Mouse (Mus musculus) kidney, embryonic 14.5 days (tissue): ENCODE results near the gene Slc19a1. TPM values are rescaled to one million over a fixed set of nuclear protein-coding genes. Genes with fewer than 3 reads are reported as not detected.

Experiments
- ATAC-seq: fragments of 200-750 bp; cut with Nextera tagmentation; 2 replicates; pipeline ENCODE4 v1.8.0; 2017; ENCODE audit warnings: moderate number of reproducible peaks, mild to moderate bottlenecking, moderate TSS enrichment, moderate library complexity; ENCODE audit not compliant: low FRiP score, low TSS enrichment
- H3K27ac ChIP-seq: fragments of 300-500 bp; sonication (generic); 2 replicates; pipeline ENCODE4 v1.5.1; 2014; ENCODE audit warnings: low read depth, mild to moderate bottlenecking, low read length, moderate library complexity, mixed read lengths
- H3K27me3 ChIP-seq: fragments of 300-500 bp; sonication (generic); 2 replicates; pipeline ENCODE4 v1.6.1; 2014; ENCODE audit warnings: mild to moderate bottlenecking, low read length; ENCODE audit not compliant: control insufficient read depth, insufficient read depth
- H3K36me3 ChIP-seq: fragments of 300-500 bp; sonication (generic); 2 replicates; pipeline ENCODE4 v1.6.1; 2014; ENCODE audit warnings: low read length, mixed read lengths; ENCODE audit not compliant: control insufficient read depth, insufficient read depth
- H3K4me1 ChIP-seq: fragments of 300-500 bp; sonication (generic); 2 replicates; pipeline ENCODE4 v1.6.1; 2014; ENCODE audit warnings: low read length, mixed read lengths; ENCODE audit not compliant: control insufficient read depth, insufficient read depth
- H3K4me2 ChIP-seq: fragments of 300-500 bp; sonication (generic); replicated peaks from 2 replicates; pipeline ENCODE4 v1.6.1; 2014; ENCODE audit warnings: low read depth, mild to moderate bottlenecking, low read length
- H3K4me3 ChIP-seq: fragments of 300-500 bp; sonication (generic); 2 replicates; pipeline ENCODE4 v1.5.1; 2014; ENCODE audit warnings: mild to moderate bottlenecking, low read length
- H3K9ac ChIP-seq: fragments of 300-500 bp; sonication (generic); 2 replicates; pipeline ENCODE4 v1.6.1; 2014; ENCODE audit warnings: low read depth, mild to moderate bottlenecking, low read length, moderate library complexity
- H3K9me3 ChIP-seq: fragments of 300-500 bp; sonication (generic); 2 replicates; pipeline ENCODE4 v1.6.1; 2016; ENCODE audit warnings: low read length; ENCODE audit not compliant: control insufficient read depth
- WGBS: fragments of 180-500 bp; shearing (Covaris S2); extraction: QIAGEN DNeasy Blood & Tissue Kit; methylation state at CpG from one replicate; pipeline ENCODE4 v1.1.7; 2014; 5-methylcytosine and 5-hydroxymethylcytosine counted together
- polyA plus RNA-seq: library from polyadenylated mRNA; unstranded; fragments of >200 nt; fragmentation: Nextera tagmentation; extraction: Ambion mirVana; gene quantifications from 2 replicates; pipeline ENCODE4 v1.2.1, GENCODE M21; 2014

Slc19a1 gene
- polyA plus RNA-seq, 1 experiment from 2014 or later, result 40.9 TPM

DNA sequence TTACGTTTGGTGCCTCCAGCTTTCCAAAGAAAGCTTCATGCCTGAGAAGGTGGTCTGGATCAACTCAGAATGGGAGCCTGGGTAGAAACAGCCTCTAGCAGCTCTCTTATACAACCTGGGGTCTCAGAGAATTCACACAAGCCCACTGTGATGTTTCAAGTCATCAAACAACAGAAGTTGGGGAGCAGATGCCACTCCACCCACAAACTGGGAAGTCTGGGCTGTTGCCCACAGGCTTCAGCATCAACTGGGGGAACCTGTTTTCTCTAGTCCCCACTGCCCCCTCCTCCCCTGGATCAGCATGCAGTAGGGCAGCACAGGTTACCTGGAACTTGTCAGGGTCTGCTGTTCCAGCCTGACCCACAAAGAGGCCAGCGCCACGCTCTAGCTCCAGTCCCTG is 63.6 kb downstream of the Slc19a1 start:
- ATAC-seq, result no peak
- Histone ChIP-seq H3K27ac (no peak overlapping the region), H3K4me1 (peaks cover 3% of the 10 kb centered on the region; the same call in 1 of the 2 replicates), H3K4me3 (no peak overlapping the region), H3K9ac (no peak overlapping the region), H3K27me3 (no peaks in the 10 kb centered on the region), H3K9me3 (no peaks in the 10 kb centered on the region; the same call in 1 of the 2 replicates), H3K4me2 (no peak overlapping the region), H3K36me3 (peaks cover 18% of the 10 kb centered on the region; the same call in 1 of the 2 replicates)
- 94% methylated on average over 3 of the region's 3 CpGs for WGBS

DNA sequence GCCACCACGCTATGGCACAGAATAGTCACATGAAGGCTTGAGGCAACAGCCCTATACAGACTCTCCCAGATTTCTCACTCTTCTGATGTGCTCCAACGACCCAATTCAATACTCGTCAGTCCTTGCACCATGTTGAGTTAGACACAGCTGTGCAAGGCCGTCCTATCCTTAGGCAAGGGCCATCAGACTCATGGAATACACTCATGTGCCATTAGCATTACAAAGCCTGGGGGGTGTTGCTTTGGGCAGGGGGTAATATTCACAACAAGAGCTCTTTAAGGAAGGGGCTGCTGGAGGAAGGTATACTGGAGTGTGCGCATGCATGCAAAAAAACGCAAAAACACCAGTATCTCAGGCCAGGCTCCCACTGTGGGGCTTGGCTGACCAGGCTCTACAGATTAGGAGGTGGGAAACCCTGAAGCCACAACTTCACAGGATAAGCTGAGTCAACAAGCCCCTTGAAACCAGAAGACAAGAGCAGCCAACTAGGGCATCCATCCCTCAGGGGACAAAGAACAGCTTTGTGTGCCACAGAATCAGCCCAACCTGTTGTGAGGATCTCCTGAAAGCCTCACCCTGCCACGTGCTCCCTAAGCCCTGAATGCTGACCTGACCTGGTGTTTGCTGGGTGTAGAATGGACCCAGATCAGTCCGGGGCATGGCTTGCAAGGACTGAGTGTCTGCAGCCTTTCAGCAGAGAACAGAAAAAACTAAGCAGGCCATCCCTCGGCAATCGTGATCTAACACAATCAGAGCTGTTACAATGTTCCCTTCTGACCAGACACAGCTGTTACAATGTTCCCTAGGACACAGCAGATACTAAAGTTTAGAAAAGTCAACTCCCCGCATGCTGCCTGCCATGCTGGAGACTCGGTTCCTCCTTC is 65.2 kb downstream of the Slc19a1 start:
- H3K36me3 ChIP-seq, result peaks cover 13% of the 10 kb centered on the region; the same call in 1 of the 2 replicates
- no peak for ATAC-seq

DNA sequence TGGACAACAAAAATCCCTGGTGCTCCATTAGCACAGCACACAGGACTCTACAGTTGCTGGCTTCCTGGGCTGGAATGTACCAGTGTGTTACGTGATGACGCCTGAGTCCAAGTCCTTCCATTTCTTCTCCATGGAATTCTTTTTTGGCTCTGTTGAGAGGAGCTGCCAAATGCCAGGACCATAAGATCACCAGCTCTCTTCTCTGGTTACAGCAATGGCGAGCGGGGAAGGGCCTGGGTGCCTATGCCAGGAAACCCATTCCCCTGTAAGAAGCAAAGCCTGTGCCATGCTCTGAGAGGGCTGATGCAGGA is 65.8 kb downstream of the Slc19a1 start:
- Histone ChIP-seq H3K9me3 (no peaks in the 10 kb centered on the region; the same call in 1 of the 2 replicates), H3K36me3 (peaks cover 13% of the 10 kb centered on the region; the same call in 1 of the 2 replicates), H3K9ac (no peak overlapping the region), H3K4me1 (peaks cover 3% of the 10 kb centered on the region; the same call in 1 of the 2 replicates), H3K27ac (peak overlapping the region; percentile 19; the same call in 1 of the 2 replicates), H3K4me2 (no peak overlapping the region), H3K27me3 (no peaks in the 10 kb centered on the region), H3K4me3 (no peak overlapping the region)
- no peak for ATAC-seq
- WGBS, result 89% methylated on average over 4 of the region's 4 CpGs

More for the DNA sequence above, 65.2 kb downstream of the Slc19a1 start:
- H3K4me2 ChIP-seq, result no peak overlapping the region
- H3K9me3 ChIP-seq, result no peaks in the 10 kb centered on the region; the same call in 1 of the 2 replicates
- WGBS, result 64% methylated on average over 12 of the region's 12 CpGs
- no peak overlapping the region for H3K4me3 ChIP-seq
- no peaks in the 10 kb centered on the region for H3K27me3 ChIP-seq
- H3K27ac ChIP-seq, result peak overlapping the region; percentile 19
- peaks cover 3% of the 10 kb centered on the region; the same call in 1 of the 2 replicates for H3K4me1 ChIP-seq
- H3K9ac ChIP-seq, result no peak overlapping the region

DNA sequence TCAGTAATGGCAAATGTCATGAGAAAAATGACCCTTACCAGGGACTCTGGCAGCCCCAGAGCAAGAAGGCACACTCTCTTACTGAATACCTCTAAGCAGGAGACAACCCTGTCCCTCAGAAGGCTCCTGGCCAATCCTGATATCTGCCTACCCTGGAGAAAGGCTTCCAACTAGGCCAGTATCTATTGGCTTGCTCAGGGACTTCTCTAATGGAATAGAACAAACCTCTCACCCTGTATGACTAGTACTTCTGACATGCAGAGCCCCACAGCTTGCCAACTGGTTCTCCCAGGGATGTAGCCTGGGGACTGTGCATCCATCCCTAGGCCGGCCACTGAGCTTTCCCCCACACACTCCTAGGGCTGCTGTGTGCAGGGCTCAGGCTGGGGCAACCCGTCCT is 66.6 kb downstream of the Slc19a1 start:
- WGBS, result 83% methylated on average over 2 of the region's 2 CpGs
- ATAC-seq, result no peak
- peaks cover 12% of the 10 kb centered on the region; the same call in 1 of the 2 replicates for H3K36me3 ChIP-seq
- no peak overlapping the region for H3K4me2 ChIP-seq
- no peak overlapping the region for H3K4me3 ChIP-seq
- H3K4me1 ChIP-seq, result peaks cover 3% of the 10 kb centered on the region; the same call in 1 of the 2 replicates
- no peak overlapping the region for H3K27ac ChIP-seq
- H3K9me3 ChIP-seq, result no peaks in the 10 kb centered on the region
- H3K9ac ChIP-seq, result no peak overlapping the region
- no peaks in the 10 kb centered on the region for H3K27me3 ChIP-seq

DNA sequence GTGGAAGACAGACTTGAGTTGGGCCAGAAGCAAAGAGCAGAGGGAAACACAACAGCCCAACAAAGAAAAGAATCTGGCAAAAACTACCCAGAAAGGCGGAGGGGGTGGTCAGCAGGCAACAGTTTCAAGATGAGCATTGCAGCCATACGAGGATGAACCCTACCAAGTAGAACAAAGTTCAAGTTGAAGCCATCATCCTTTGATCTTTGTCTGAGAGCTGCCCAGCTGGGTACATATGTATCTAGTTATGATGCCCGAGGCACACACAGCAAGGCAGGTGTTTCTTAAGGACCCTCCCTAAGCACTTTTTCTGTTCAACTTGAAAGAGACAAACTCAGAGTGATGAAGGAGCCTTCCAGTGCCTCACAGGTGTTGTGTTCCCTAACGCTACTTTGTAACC is 67.7 kb downstream of the Slc19a1 start:
- Histone ChIP-seq H3K27ac (no peak overlapping the region), H3K4me3 (no peak overlapping the region), H3K36me3 (peaks cover 9% of the 10 kb centered on the region; the same call in 1 of the 2 replicates), H3K4me2 (no peak overlapping the region), H3K27me3 (no peaks in the 10 kb centered on the region), H3K9me3 (no peaks in the 10 kb centered on the region), H3K9ac (no peak overlapping the region), H3K4me1 (peaks cover 6% of the 10 kb centered on the region; the same call in 1 of the 2 replicates)
- WGBS, result 83% methylated on average over 4 of the region's 4 CpGs
- ATAC-seq, result no peak

DNA sequence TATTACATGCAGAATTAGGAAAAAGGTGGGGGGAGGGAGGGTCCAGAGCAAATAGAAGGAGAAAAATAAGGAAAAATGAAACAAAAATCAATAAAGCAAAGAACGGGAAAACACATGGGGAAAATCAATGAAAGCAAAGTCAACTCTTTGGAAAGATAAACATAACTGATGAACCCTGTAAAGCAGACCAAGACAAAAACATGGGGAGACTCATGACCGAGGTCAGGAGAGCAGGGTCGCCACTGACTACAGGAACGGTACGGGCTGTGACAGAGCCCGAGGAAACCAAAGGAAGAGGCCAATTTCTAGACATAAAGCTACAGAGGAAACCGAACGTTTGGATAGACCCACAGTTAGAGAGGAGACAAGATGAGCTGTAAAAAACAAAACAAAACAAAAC is 71.6 kb downstream of the Slc19a1 start:
- Histone ChIP-seq H3K27ac (no peak overlapping the region), H3K4me1 (0 out of 2 replicates have a peak, but pooled peaks cover 2% of the 10 kb centered on the region), H3K9me3 (no peaks in the 10 kb centered on the region), H3K36me3 (no peaks in the 10 kb centered on the region), H3K27me3 (no peaks in the 10 kb centered on the region), H3K4me2 (no peak overlapping the region), H3K9ac (no peak overlapping the region), H3K4me3 (no peak overlapping the region)
- ATAC-seq, result no peak
- 35% methylated on average over 8 of the region's 8 CpGs for WGBS

DNA sequence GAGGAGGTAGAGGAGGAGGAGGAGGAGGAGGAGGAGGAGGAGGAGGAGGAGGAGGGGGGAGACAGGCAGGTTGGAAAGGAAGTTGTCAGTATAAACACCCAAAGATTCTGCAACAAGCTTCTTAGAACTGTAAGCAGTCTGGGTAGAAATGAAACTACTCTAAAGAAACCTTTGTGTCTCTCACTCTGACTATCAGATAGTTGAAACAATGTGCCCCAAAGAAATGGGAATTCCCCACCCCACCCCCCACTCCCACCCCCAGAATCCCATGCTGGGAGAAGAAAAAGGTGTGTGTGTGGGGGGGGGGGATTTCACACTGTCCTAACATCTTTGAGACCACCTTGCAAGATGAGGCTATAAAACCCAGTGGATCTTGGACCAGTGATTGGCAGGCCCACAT is 72.3 kb downstream of the Slc19a1 start:
- H3K4me3 ChIP-seq, result no peak overlapping the region
- H3K4me1 ChIP-seq, result 0 out of 2 replicates have a peak, but pooled peaks cover 2% of the 10 kb centered on the region
- no peak overlapping the region for H3K9ac ChIP-seq
- H3K9me3 ChIP-seq, result no peaks in the 10 kb centered on the region
- H3K27me3 ChIP-seq, result no peaks in the 10 kb centered on the region
- no peak overlapping the region for H3K27ac ChIP-seq
- no peak overlapping the region for H3K4me2 ChIP-seq
- ATAC-seq, result no peak
- H3K36me3 ChIP-seq, result no peaks in the 10 kb centered on the region

DNA sequence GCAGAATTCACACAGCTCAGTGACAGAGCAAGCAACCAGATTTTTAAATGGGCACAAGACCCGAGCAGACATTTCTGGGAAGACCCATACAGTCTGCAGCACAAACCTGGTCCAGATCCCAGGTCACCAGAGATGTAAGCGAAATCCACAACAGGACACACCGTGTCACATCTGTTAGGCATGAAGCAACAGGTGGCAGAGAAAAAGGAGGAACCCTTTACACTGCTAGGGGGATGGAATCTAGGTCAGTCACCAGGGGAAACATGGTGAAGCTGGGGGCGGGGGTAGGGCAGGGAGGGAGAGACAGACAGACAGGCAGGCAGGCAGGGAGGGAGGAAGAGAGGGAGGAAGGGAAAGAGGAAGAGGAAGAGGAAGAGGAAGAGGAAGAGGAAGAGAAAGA is 76.1 kb downstream of the Slc19a1 start:
- Histone ChIP-seq H3K36me3 (no peaks in the 10 kb centered on the region), H3K4me2 (no peak overlapping the region), H3K9me3 (no peaks in the 10 kb centered on the region), H3K27me3 (no peaks in the 10 kb centered on the region), H3K27ac (0 out of 2 replicates have a peak overlapping the region, but pooled peaks have one; percentile 17), H3K4me3 (no peak overlapping the region), H3K4me1 (peaks cover 19% of the 10 kb centered on the region), H3K9ac (no peak overlapping the region)
- WGBS, result 86% methylated on average over 4 of the region's 4 CpGs
- no peak for ATAC-seq

DNA sequence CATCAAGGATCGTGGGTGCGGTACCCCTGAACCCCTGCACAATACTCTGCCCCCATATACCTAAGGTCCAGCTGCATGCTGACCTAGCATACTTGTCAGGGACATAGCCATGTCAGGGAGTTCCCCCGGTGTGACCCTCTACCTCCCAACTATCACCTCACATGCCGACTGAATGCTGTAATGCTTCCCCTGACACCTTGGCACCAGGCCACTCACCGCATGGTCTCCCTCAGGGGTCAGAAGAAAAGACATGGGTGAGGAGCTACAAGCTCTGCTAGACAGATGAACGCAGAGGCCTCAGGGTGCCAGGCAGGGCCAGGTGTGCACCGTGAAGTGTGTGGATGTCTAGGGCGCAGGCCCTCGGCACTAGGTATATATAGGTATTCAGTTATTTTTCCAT is 78.0 kb downstream of the Slc19a1 start:
- Histone ChIP-seq H3K9me3 (no peaks in the 10 kb centered on the region), H3K36me3 (no peaks in the 10 kb centered on the region), H3K4me1 (peaks cover 31% of the 10 kb centered on the region), H3K9ac (no peak overlapping the region), H3K4me3 (no peak overlapping the region), H3K27ac (peak overlapping the region; percentile 57; the same call in 1 of the 2 replicates), H3K4me2 (no peak overlapping the region), H3K27me3 (no peaks in the 10 kb centered on the region)
- no peak for ATAC-seq
- 77% methylated on average over 9 of the region's 9 CpGs for WGBS
